Mouse (Mus musculus): ENCODE results near the gene Alox8. TPM values are rescaled to one million over a fixed set of nuclear protein-coding genes. Genes with fewer than 3 reads are reported as not detected.

The Alox8 gene
- 0.09 and 0.28 TPM in 2 replicates for polyA plus RNA-seq (2012; ENCODE audit: low replicate concordance)

DNA sequence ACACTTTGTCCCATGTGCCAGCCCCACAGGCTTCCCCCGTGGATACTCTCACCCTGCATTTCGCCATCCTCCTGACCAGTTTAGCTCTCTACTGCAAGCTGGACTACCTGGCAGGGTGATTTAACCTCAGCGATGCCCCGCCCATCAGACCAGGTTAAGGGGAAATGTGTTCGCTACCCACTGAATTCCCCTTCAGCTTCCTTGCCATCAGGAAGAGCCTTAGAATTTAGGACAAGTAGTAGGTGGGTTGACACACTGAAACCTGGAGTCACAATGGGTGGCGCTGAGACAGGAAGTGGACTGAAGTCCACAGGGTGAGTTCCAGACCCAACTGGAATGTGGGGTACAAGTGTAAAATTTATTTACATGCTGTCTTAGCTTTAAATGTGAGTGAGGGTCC lies at the start of gene Alox8:
Gene Alox8 (minus strand): TSS at position 101 of the 400 bp plus-strand sequence.

DNA sequence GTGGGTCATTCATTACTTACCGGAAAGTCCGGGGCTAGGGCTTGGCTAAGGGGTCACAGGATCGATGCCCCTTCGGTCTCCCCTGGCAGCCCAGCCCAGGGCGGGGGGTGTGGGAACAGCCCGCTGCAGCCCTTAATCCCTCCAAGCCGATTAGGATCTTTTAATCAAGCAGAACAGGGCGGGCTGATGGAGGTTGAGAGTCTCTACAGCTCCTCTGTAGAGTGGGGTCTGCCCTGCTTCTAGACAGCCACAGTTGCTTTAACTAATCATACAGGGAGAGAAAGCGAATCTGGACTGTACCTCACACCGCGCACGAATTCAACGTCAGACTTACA lies 39.2 kb upstream of the Alox8 start, which contains the start of gene Gucy2e:
Gene Gucy2e (minus strand): TSS at position 111 of the 335 bp plus-strand sequence.

DNA sequence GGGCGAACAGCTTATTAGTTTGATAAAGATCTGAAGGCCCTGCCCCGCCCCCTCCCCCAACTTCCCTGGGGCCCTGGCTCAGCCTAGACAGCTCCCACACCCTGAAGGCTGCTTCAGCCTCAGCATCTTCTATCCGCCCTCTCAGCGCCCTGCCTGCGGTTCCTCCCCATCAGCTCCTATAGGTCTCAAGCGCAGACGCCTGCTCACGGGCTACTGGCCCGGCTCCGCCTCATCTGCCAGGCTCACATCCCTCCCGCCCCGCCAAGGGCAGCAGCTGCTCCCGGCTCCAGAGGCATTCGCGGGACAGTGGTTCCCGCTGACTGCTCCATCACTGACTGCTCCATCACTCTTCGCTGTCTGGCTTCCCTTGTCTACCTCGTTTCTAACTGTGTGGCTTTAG lies 40.8 kb downstream of the Alox8 start, which contains the start of gene Alox12b:
Gene Alox12b (plus strand): TSS at position 190 of the 400 bp plus-strand sequence.

Other genes starting within 250 kb of the Alox8 start
- gene Arhgef15, start 240.4 kb downstream of the Alox8 start, polyA plus RNA-seq (2012; ENCODE audit: low replicate concordance), result 3.3 and 5.0 TPM in 2 replicates
- gene Slc25a35, start 229.7 kb downstream of the Alox8 start, polyA plus RNA-seq (2012; ENCODE audit: low replicate concordance), result 2.5 and 3.8 TPM in 2 replicates
- gene Rangrf, start 222.7 kb downstream of the Alox8 start, polyA plus RNA-seq (2012; ENCODE audit: low replicate concordance), result 7.2 and 18.7 TPM in 2 replicates
- gene Pfas, start 189.4 kb downstream of the Alox8 start, polyA plus RNA-seq (2012; ENCODE audit: low replicate concordance), result 16.5 and 37.1 TPM in 2 replicates
- gene Ctc1, start 181.9 kb downstream of the Alox8 start, polyA plus RNA-seq (2012; ENCODE audit: low replicate concordance), result 21.6 and 80.9 TPM in 2 replicates
- 238 and 240 TPM in 2 replicates for gene Aurkb, start 152.2 kb downstream of the Alox8 start, polyA plus RNA-seq (2012; ENCODE audit: low replicate concordance)
- 21.2 and 47.5 TPM in 2 replicates for gene Borcs6, start 138.1 kb downstream of the Alox8 start, polyA plus RNA-seq (2012; ENCODE audit: low replicate concordance)
- 75.9 and 115 TPM in 2 replicates for gene Tmem107, start 127.0 kb downstream of the Alox8 start, polyA plus RNA-seq (2012; ENCODE audit: low replicate concordance)
- gene Vamp2, start 109.4 kb downstream of the Alox8 start, polyA plus RNA-seq (2012; ENCODE audit: low replicate concordance), result 88.7 and 137 TPM in 2 replicates
- gene Per1, start 102.6 kb downstream of the Alox8 start, polyA plus RNA-seq (2012; ENCODE audit: low replicate concordance), result 33.5 and 34.6 TPM in 2 replicates
- gene Hes7, start 77.4 kb downstream of the Alox8 start, polyA plus RNA-seq (2012; ENCODE audit: low replicate concordance), result 0.37 TPM in 1 of 2 replicates, not detected in the other
- gene 9130213A22Rik, start 75.3 kb downstream of the Alox8 start, polyA plus RNA-seq (2012; ENCODE audit: low replicate concordance), result not detected in 2 replicates
- not detected in 2 replicates for gene Aloxe3, start 71.9 kb downstream of the Alox8 start, polyA plus RNA-seq (2012; ENCODE audit: low replicate concordance)
- not detected in 2 replicates for gene Alox12b, start 40.9 kb downstream of the Alox8 start, polyA plus RNA-seq (2012; ENCODE audit: low replicate concordance)
- gene Gucy2e, start 39.2 kb upstream of the Alox8 start, polyA plus RNA-seq (2012; ENCODE audit: low replicate concordance), result 0.02 TPM in 1 of 2 replicates, not detected in the other
- 20.6 and 44.9 TPM in 2 replicates for gene Cntrob, start 125.9 kb upstream of the Alox8 start, polyA plus RNA-seq (2012; ENCODE audit: low replicate concordance)
- gene Trappc1, start 126.1 kb upstream of the Alox8 start, polyA plus RNA-seq (2012; ENCODE audit: low replicate concordance), result 2.2 and 6.8 TPM in 2 replicates
- 0.11 and 0.39 TPM in 2 replicates for gene Kcnab3, start 128.4 kb upstream of the Alox8 start, polyA plus RNA-seq (2012; ENCODE audit: low replicate concordance)
- gene Rnf227, start 142.6 kb upstream of the Alox8 start, polyA plus RNA-seq (2012; ENCODE audit: low replicate concordance), result 1.0 and 2.3 TPM in 2 replicates
- gene Chd3, start 171.6 kb upstream of the Alox8 start, polyA plus RNA-seq (2012; ENCODE audit: low replicate concordance), result 144 and 249 TPM in 2 replicates
- gene Naa38, start 197.6 kb upstream of the Alox8 start, polyA plus RNA-seq (2012; ENCODE audit: low replicate concordance), result 59.8 and 78.6 TPM in 2 replicates
- 1.7 and 8.7 TPM in 2 replicates for gene Cyb5d1, start 197.8 kb upstream of the Alox8 start, polyA plus RNA-seq (2012; ENCODE audit: low replicate concordance)
- 0.69 and 2.1 TPM in 2 replicates for gene Tmem88, start 200.4 kb upstream of the Alox8 start, polyA plus RNA-seq (2012; ENCODE audit: low replicate concordance)
- gene Kdm6b, start 215.8 kb upstream of the Alox8 start, polyA plus RNA-seq (2012; ENCODE audit: low replicate concordance), result 73.8 and 92.1 TPM in 2 replicates

Data from leukemia stem cell, adult 10-12 weeks (primary cell).